Mouse (Mus musculus) left cerebral cortex, postnatal 25 days (tissue): Measurements from ENCODE around the gene Clec2l. TPM values are rescaled to one million over a fixed set of nuclear protein-coding genes. Genes with fewer than 3 reads are reported as not detected.
"Not testable (repeated sequence)": the region's sequence is repeated elsewhere in the genome, so short reads cannot be mapped to it uniquely, and the experiment has no call there.

Experiments used
- DNase-seq, 2 experiments: peaks; one replicate each; pipeline ENCODE4 v3.0.0; 2022; ENCODE audit warnings: low spot score in 2 of 2, mixed read lengths in 1 of 2
- intact Hi-C: fragments of 180-260 bp; cut with DNase I; formaldehyde crosslinking; loops from one replicate; pipeline ENCODE4 v1.15.1; 2025
- total RNA-seq, 2 experiments: library from RNA; stranded (reverse); gene quantifications; 2 replicates each; pipeline ENCODE4 v1.2.3; 2021

Gene Clec2l
- total RNA-seq, 2 experiments from 2014 or later, result 87.5 to 89.3 TPM

GRCm38 (mm10) chr6:38661626-38662025 is 1.2 kb upstream of the Clec2l start:
- intact Hi-C loops, result no loop called here
- no peak for DNase-seq

- intact Hi-C loops, result no loop called here
These were observed 6.7 kb downstream of the Clec2l start for GRCm38 (mm10) chr6:38669580-38669979.

GRCm38 (mm10) chr6:38670488-38670887 is 7.6 kb downstream of the Clec2l start:
- intact Hi-C loops, DNase-seq: not testable (repeated sequence)

More at GRCm38 (mm10) chr6:38669580-38669979, 6.7 kb downstream of the Clec2l start:
- no peak for DNase-seq

DNA sequence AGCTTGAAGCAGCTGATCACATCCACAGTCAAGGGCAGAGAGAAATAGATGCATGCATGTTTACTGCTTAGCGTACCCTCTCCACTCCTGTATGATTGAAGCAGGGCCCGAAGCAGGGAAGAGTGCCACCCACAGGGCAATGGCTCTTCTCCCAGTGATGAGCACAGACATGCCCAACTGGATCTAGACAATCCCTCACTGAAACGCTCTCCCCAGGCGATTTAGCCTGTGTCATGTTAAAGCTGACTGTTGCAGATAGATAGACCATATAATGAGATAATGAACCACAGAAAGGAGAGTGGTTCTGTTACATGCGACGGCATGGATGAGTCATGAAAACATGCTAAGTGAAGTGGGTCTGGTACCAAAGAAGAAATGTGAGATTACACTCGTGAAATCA is 8.4 kb downstream of the Clec2l start:
- DNase-seq, result no peak
- intact Hi-C loops, result no loop called here

DNA sequence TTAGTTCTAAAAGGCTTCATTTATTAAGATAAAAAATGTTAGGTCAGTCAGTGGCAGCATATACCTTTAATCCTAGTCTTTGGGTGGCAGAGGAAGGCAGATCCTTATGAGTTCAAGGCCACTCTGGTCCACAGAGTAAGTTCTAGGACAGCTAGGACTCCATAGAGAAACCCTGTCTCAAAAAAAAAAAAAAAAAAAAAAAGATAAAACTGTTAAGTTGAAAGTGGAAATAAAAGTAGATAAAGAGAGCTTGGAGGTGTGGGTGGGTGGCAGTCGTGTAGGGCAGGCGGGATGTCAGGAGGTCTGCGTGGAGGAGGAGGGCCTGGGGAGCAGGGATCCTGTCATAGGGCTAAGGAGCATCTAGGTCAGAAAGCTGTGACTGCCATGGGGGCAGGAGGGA is 9.1 kb downstream of the Clec2l start:
- no peak for DNase-seq

GRCm38 (mm10) chr6:38676217-38676616 is 13.3 kb downstream of the Clec2l start:
- no peak for DNase-seq
- intact Hi-C loops, result no loop called here

More for the DNA sequence above, 9.1 kb downstream of the Clec2l start:
- intact Hi-C loops, result no loop called here

DNA sequence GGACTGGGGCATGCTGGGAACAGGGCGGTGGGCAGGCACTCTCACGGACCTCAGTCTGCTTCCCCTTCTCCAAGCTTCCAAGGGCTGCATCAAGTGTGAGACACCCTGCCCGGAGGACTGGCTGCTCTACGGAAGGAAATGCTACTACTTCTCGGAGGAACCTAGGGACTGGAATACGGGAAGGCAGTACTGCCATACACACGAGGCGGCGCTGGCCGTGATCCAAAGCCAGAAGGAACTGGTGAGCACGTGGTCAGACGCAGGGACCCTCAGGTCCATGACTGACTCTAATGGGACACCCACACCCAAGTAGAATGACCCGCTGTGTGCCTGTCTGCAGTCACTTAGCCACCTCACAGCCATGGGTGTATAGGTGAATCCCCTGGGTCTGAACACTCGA is 13.9 kb downstream of the Clec2l start:
- DNase-seq, result no peak
- intact Hi-C loops, result no loop called here

DNA sequence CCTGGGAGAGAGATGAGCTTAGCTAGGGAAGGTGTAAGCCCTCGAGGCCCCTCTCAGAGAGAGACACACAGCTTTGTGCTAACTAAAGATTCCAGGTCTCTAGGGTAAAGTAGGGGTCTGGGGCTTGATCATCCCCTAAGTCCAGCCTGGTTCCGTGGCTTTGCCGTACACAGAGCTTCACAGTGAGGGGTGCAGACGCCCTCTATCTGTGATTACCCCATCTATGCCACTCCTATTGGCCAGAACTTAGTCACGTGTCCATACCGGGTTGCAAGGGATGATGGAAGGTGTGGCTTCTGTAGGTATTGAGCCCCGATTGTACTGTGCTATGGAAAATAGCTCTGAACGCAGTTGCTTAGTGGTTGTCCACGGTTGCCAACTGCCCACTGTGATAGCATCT is 14.8 kb downstream of the Clec2l start:
- DNase-seq, result no peak
- intact Hi-C loops, result no loop called here

DNA sequence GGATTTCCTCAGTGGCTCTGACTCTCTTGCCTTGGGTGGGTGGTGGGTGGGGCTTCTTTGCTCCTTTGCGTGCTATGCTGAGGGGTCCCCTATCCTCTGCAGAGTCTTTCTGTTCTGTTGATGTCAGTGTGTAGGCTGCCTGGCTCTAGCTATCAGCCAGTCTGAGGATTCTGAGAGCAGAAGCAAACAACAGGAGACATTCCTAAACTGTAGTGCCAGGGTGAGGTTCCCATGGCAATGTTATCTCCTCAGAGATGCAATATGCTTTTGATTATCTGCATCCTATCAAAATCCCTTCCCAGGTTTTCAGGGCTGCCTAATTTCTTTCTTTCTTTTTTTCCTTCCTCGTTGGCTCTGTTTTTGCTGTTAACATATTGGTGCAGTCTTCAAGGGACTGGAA is 19.7 kb downstream of the Clec2l start:
- no peak for DNase-seq

DNA sequence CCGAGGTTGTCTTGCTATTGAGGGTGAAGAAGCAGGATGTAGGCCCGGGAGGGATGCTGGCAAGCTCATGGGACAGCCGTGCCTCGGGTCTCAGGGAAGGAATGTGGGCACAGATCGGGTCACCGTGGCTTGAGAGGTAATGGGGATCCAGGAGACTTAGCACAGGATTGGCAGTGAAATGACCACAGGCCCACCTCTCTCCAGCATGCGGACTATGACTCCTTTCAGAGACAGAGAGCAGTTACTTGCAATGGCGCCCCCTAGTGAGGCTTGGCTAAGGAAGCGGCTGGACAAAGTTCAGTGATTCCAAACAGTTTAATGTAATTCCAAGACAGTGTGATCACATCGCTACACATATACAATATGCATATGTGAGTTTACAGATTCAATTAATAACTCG is 24.3 kb downstream of the Clec2l start:
- peak in 1 of 2 experiments; percentile 38 for DNase-seq
- intact Hi-C loops, result no loop called here

More for the DNA sequence above, 19.7 kb downstream of the Clec2l start:
- intact Hi-C loops, result no loop called here

DNA sequence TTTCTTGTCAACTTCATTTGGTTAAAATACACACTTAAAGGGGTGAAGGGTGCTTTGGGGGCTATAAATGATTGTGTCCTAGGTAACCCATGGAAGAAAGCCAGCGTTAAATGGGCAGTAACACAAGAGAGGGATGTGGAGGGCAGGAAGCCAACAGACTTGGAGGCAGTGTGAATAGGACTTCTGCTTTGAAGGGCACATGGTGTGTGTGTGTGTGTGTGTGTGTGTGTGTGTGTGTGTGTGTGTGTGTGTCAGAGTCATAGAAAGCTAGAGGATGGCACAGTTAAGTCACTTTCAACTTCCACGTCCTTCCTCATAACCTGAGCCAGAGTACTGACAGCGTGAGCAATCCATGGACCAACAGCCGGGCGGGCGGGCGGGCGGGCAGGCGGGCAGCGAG is 26.0 kb downstream of the Clec2l start:
- DNase-seq, result no peak
- intact Hi-C loops, result loop anchor here (2.0 kb wide), 1 partner anchor 38 kb away; no protein-coding TSS in a partner anchor

- intact Hi-C loops, result loop anchor here (10.0 kb wide), 1 partner anchor 96 kb away; no protein-coding TSS in a partner anchor
These were observed 27.7 kb downstream of the Clec2l start for GRCm38 (mm10) chr6:38690615-38691014.

DNA sequence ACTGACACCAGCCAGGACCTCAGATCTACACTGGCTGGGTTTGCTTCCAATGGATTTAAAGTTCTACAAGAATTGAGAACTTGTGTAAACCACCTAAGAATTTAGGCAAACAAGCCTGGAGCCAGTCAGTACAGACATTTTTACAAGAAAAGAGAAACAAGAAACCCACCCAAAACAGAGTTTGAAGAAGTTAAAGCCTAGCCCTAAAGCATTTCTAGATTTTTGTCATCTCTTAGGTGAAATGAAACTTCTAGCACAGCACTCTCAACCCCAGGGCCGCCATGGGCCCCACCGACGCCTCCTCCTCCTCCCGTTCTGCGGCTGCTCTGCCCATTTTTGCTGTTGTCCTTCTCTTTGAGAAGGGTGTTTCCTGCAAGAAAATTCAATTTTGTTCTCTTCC is 28.2 kb downstream of the Clec2l start:
- no peak for DNase-seq
- intact Hi-C loops, result loop anchor here (10.0 kb wide), 1 partner anchor 96 kb away; no protein-coding TSS in a partner anchor

More at GRCm38 (mm10) chr6:38690615-38691014, 27.7 kb downstream of the Clec2l start:
- no peak for DNase-seq

DNA sequence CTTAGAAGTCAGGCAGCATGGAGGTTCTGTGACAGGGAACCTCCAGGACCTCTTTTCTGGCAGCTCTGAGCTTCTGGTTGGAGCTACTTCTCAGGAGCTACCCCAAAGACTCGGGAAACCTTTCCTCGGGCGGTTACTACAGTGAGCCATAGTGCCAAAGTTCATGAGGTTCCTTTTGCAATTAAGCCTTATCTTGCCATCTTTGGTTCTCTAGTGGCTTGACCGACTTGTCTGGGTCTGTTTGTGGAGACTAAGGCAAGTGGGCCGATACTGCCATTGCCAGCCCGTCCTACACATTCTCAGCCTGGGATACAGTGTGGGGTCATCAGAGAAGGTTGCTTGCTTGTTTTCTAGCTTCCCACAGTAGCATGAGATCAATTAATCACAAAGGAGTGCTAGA is 29.7 kb downstream of the Clec2l start:
- intact Hi-C loops, result loop anchor here (10.0 kb wide), 1 partner anchor 98 kb away; no protein-coding TSS in a partner anchor
- no peak for DNase-seq

GRCm38 (mm10) chr6:38695380-38696054 is 32.6 kb downstream of the Clec2l start:
- intact Hi-C loops, result loop anchor here (2.0 to 10.0 kb wide), 2 partner anchors 45 to 101 kb away; no protein-coding TSS in a partner anchor
- DNase-seq, result peak; percentile 85 to 87

DNA sequence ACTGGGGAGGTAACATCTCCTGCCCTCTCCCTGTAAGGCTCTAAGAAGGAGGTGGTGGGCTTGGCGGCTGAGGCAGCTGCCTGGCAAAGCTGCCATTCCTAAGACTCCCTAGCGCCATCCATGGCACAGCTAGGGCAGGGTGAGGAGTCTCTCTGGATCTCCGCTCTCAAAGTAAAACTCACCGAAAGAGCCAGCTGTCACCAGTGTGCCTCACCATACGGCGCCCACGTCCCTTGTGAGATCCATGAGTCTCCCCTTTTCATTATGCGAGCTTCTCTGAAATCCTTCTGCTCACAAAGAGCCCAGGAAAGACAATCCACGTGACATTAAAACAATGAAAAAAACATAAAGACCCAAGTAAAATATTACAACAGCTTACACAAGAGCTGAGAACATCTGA is 33.7 kb downstream of the Clec2l start:
- peak; percentile 51 to 75 for DNase-seq
- intact Hi-C loops, result loop anchor here (2.0 to 10.0 kb wide), 2 partner anchors 46 to 102 kb away; no protein-coding TSS in a partner anchor

DNA sequence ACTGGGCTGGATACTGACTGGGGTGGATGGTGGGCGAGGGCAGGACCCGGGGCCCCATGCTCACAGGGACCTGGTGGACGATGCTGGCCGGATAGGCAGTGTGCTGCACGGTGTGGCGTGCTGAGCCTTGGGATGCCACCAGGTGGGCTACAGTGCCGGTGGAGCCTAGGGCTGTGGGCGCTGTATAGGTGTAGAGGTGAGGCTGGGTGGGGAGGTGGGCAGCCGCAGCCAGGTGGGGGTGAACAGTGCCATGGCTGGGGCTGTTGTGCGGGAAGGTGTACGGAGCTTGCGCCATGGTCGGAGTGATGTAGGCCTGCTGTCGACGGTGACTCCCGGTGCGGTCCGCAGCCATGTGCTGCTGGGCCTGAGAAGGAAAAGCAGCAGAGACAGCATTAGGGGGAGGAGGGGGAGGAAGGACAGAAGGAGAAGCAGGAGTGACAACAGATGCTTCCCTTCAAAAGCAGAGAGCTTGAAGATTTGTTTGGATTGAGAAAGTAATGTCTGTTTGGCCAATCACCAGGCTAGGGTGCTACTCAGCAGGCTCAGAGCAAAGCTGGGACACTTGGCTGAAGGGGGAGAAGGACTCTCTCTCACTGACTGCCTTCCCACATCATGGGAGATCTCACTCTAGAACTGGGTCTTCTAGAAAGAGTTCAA is 35.5 kb downstream of the Clec2l start:
- DNase-seq, result peak in 1 of 2 experiments; percentile 42
- intact Hi-C loops, result loop anchor here (10.0 kb wide), 1 partner anchor 104 kb away; no protein-coding TSS in a partner anchor

GRCm38 (mm10) chr6:38701421-38701820 is 38.6 kb downstream of the Clec2l start:
- DNase-seq, result no peak
- intact Hi-C loops, result no loop called here

DNA sequence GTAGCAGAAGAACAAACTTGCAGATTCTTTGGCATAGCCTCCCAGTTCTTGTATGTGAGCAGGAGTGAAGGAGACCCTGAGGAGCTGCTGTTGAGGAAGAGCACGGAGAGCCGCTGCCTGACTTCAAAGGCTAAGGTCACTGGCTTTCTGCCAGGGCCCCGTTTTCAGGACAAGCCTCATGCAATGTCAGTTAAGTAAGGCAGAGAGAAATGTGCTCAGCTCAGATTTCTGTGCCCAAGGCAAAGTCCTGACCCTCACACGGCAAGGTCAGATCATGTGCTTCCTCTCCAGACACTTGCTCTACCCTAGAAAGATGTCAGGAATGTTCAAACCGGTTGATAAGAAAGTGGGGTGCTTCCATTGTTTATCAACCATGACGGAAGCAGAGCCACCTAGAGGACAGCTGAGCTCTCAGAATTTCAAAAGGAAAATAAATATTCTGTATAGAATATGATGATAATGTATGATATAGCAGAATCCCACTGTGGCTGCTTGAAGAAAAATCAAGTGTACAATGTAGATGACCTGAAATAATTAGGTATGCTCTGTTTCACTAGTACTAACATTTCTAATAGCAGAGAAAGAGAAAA is 40.0 kb downstream of the Clec2l start:
- intact Hi-C loops, result no loop called here
- DNase-seq, result no peak

DNA sequence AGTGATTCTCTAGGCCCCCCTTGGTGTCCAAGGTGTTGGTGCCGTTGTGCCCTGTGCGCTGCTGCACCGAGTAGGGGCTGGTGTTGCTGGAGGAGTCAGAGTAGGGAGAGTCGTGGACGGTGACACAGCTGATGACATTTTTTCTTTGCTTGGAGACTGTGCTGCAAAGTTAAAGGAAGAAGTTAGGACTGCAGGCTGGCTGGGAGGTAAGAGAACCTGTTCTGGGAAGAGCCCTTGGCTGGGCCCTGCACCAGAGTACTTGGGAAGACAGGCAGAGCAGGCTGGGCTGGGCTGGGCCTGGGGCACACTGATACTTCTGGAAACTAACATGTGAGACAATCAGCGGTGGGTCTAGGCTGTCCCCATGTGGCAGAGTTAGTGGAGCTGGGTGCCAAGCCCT is 40.7 kb downstream of the Clec2l start:
- DNase-seq, result no peak
- intact Hi-C loops, result no loop called here
